Mouse (Mus musculus): ENCODE measurements around the gene Dock11.

Dock11 gene

DNA sequence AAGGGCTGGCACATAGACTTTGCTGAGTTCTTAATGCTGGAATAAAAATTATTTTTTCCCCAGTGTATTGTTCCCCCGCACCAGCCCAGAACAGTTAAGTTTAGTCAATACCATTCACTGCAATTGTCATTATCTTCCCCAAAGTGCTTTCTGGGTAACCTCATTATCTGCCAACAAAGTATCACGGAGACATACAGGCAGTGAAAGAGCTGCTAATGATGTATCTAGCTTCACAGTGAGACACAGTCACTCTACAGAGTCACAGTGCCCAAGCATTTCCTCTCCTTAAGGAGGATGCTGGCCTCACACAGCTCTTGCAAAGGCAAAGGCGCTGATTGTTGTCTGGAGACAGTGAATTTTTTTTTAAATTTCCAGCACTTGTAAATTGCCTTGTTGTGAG, 63.3 kb downstream of the Dock11 start:
- DNase-seq = no peak

DNA sequence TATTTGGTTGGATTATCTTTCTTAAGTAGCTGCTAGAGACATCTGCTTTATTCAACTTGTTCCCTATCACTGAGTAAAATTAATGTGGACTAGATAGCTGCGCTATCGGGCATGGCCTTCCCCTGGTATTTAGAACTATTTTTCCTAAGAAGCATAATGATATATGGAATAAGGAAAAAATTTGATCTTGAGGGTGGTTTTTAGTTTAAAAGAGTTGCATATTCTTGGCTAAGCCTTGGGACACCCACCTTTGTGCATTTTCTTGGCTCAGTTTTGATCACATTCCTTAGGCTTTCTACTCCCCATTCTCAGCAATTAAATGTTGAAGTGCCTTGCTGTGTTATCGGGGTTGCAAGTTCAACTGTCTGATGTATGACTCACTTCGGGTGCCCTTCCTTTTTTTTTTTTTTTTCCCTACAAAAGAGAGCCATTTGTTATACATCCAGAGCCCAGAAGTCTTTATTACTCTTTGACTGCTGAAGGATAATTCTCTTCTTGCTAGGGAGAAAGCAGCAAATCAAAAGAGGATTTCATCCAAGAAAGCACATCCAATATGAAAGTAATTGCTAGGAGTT, 64.0 kb downstream of the Dock11 start:
- DNase-seq = no peak

DNA sequence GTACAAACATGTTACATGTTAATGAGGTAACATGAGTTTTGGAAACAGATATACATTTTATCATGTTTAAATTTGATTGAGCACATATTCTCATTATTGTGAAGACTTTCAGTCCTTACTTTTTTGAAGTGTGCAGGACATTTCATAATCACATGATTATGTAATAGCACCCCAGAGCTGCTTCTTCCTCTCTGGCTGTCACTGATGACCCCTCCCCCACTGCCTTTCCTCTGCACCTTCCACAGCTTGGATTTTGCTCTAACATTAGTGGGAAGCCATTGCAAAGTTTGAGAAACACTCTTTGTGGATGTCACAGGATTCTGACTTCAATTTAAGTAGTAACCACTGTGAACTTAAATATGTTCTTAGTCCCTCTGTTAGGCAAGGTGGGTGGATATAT, 67.6 kb downstream of the Dock11 start:
- DNase-seq = no peak

DNA sequence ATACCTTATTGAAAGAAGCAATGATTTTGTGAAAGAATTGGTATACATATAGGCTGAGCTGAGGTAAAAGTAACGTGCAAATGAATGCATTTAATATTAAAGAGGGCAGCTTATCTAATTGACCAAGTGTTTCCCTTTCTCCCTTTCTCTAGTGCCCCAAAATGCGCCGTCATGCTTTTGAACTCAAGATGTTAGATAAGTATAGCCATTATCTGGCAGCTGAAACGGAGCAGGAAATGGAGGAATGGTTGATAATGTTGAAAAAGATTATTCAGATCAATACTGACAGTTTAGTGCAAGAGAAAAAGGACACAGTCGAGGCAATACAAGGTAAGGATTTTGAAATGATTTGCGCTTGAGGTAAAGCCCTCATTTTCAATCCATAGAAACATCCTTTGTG, 74.5 kb downstream of the Dock11 start:
- no peak for DNase-seq

DNA sequence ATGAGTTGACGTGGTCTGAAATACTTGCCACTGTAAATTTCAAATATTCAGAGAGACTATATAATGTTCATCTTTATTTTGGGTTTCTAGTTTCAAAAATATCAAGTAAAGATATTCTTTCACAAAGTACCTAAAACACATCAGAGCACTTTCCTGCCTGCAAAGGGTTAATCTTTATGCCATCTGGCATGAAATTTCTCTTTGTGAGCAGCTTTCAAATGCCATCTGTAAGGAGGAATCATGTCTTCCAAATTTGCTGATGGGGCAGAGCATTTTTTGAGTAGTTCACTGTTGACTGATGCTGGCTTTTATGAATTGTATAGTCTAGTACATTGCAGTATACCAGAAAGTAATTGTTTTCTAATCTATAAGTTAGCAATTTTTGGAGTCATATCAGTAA, 80.6 kb downstream of the Dock11 start:
- DNase-seq = no peak

DNA sequence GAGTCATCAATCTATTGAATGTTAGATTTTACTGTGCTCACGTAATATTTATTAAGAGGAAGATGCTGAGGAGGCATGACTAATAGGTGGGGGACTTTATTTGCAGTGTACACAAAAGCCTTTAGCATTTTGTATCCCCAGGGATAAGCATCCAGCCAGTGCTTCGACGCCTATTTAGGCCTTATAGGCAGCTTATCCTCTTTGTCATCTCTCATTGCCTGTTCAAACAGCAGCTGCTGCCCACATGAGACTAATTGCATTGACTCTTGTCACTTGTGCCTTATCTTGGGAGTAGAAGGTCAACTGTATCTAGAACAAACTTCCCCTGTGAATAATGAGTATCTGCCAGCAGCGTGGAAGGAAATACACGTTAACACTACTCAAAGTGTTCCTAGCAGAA, 88.0 kb downstream of the Dock11 start:
- DNase-seq = no peak

DNA sequence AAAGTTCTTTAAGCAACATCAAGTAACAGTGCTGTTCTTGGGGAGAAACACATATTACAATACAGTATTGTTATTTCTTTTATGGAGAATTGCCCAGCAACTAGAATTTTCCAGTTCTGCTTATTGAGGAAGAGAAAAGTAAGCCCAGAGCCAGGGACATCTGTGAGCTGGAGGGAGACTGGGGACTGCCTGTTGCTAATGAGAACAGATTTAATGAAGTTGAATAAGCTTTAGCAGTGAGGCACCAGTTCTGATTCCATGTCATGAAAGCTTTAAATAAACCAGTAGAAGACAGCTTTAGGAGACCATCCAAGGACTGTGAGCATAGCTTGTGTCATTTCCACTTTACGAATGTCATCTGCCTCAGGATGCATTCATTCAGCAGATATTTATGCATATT, 99.3 kb downstream of the Dock11 start:
- no peak for DNase-seq

DNA sequence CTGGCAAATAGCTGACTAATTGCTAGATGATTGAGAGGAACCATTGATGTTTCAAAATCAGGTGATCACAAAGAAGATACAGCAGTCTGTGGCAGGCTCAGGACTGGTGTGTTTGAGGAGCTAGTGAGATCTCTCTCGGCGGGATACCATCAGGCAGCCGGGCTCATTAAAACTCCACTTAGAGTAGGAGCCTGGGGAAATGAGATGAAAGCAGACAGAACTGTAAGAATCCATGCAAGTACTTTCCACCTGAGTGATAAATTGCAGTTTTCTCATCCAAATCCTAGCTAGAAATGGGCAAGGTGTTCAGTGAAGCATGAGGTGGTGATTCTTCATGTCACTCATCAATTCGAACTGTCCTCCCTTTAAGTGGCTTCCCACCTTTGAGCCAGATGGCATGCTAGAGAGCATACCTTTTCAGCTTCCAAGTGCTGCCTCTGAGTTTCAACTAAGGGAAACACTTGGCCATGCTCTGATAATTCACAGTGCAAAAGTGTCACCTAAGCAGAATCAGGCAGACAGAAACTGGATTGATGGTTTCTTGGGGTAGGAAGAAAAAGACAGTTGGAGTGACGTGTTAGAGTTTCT, 102.0 kb downstream of the Dock11 start:
- no peak for DNase-seq

DNA sequence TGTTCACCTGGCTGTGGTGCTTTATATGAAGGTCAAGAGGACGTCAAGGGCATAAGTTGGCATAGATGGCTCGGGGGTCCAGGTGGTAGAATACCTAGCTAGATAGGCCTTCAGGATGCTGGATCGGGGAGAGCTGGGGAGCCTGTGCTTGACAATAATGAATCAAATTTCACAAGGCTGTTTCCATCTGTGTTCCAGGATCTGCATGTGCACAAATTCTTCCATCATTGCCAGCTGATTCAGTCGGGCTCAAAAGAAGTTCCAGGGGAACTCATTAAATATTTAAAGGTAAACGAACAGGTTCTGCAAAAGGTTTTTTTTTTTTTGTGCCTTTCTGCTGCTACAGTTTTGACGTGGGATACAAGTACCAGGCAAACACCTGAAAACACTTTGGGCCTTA, 105.6 kb downstream of the Dock11 start:
- no peak for DNase-seq

DNA sequence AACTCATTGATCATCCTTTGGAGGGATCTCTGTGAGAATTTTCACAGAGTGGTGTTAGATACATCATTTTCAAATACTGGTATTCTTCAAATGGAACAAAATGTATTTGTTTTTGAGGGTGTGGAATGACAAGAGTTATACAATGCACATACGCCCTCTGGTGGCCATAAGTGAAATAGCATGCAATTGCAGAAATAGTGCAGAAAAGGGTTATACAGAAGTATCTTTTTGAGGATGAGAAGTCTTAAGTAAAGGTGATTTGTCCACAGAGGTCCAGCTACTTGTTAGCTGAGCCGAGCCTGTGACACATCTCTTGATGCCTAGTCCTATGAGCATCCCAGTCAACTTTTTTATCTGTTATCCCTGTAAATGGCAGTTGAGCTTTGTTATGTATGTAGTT, 108.4 kb downstream of the Dock11 start:
- peak; percentile 5 to 24 for DNase-seq

DNA sequence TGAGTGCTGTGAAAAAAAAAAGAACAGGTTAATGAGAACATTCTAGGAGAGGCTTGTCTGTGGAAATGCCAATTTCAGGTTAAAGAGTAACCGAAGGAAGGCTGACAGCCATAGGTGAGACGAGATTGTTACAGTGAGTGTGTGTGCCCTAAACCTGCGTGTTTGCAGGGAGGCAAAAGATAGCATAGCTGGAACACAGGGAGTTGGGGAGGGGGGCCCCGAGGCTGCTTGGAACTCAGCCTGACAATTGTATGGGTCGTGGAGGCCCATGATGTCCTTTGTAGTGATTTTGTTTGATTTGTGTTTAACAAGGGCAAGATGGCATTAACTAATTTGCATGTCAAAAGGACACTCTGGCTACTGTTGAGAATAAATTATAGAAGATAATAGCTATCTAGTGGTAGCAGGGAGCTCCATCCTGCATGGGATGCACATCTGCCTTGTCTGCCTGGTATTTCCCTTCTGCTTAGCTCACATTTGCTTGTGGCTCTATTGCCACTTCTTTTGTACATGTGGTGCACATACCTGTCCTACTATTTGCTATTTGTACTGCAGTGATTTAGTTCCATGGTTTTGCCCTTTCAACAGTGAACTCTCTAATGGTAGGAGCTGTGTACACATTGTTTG, 109.3 kb downstream of the Dock11 start:
- DNase-seq = no peak

DNA sequence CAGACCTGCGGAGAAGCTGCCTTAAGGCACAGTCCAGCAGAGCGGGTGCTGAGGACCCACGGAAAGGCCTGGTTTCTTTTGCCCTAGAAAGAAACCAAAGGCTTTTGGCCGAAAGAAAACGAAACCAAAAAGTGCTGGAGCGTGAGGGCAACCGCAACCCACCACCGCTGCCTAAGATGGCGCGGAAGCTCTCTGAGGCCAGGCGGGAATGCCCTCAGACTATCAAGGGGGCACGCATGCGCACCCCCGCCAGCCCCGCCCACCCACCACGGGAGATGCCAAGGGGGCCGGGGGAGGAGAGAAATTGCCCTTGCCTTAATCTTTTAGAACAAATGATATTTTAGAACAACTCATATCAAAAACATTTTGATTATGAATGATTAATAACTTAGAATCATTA, 137.0 kb downstream of the Dock11 start:
- DNase-seq = no peak

DNA sequence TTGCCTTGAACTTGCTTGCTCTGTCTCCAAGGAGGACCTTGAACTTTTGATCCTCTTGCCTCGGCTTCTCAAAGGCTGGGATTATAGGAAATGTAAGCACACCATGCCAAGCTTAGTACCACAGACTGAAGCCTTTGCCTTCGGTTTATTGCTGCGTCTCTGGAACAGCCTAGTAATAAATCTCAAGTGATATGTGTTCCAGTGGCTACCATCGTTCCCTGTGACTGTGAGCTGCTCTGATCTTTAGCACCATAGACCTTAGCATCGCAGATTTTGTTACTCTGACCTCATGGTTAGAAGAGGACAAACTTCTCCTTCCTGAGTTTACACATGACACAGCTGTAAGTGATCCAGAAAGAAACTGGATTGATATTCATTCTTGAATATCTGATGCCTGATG, 142.5 kb downstream of the Dock11 start:
- DNase-seq = no peak

DNA sequence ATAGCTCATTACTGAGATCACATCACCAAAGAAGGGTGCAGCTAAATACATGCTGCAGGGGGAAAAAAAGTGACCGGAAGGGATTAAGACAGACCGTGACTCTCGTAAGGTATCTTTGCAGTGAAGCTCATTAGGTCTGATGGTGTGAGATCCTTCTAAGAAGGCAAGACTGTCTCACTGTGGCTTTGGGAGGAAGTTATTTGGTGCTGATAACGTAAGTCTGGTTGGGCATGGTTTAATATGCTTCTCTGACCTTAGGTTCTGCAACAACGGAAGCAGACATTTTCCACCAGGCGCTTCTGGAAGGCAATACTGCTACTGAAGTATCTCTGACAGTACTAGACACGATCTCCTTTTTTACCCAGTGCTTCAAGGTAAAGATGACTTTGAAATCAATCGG, 145.4 kb downstream of the Dock11 start:
- no peak for DNase-seq

DNA sequence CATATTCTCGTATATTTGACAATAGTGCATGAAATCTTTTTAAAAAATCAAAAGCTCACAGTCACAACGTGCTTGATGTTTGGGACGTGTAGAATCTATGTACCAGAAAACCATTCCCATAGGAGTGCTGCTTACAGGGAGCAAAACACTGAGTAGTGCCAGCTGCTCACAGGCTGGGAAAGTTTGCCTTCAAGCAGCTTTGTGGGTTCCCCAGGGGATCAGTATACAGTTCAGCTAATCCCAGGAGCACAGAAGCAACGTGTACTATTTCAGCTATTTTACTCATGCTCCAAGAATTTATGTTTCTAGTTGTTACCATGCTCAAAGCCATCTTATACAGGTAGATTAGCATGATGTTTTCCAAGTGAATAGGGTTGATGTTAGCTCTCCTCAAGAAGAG, 157.1 kb downstream of the Dock11 start:
- no peak for DNase-seq

DNA sequence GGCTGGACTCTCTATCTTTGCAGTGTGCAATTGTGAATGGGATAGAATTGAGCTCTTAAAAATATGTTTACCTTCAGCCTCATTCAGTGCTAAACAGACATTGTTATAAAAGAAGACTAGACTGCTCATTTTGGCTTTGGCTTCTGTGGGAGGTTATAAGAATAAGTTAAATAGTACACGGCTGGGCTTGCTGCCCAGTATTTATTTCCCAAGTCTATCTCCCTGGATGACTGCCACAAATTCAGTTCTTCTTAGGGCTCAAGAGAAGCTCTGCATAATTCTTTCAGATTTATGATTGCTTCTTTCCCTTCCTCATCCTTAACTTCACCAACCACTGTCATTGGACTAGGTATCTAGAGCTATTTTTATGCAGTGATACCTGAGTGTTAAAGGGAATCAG, 158.8 kb downstream of the Dock11 start:
- no peak for DNase-seq

DNA sequence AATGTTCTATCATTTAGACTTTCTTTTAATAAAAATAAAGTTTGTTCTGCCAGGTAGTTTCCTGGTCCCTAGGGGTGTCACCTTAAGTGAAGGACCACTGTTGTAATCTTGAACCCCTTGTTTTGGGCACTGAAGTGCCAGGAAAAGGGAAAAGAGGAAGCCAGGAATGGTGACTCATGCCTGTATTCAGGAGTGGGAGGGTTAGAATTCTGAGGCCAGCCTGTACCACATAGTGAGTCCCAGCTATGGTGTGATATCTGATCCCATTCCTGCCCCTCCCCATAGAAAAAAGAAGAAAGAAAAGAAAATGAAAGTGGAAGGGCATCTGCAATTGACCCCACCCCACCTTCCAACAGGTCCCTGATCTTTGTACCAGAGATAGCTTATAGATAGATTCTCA, 161.7 kb downstream of the Dock11 start:
- no peak for DNase-seq

DNA sequence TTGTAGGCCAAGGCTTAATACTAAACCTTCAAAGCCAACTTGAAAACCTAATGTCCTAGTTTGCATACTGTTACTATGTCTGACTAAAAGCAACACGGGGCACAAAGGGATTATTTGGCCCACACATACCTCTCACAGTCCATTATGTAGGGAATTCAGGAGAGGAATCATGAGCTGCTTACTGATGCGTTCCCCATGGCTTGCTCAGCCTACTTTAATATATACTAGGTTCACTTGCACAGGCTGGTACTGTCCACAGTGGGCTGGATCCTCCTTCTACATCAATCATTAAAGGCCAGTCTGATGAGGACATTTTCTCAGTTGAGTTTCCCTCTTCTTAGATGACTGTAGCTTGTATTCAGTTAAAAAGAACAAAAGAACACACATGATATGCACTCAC, 185.4 kb downstream of the Dock11 start:
- no peak for DNase-seq

DNA sequence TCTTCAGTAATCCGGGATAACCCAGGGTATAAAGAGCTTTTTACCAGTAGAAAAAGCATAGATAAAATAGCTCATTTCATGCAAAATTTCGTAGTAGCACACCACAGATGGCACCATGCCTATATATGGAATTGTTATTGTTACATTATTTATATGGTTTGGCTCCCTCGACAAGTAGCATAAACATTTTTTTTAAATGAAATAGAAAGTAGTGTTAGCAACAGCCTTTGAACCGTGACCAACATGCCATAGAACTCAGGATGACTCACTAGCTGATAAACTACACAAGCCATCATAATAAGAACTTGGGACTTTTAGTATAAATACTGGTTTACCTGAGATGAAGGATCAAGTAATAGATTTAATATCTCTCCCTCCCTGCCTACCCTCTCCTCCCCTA, 188.5 kb downstream of the Dock11 start:
- no peak for DNase-seq

DNA sequence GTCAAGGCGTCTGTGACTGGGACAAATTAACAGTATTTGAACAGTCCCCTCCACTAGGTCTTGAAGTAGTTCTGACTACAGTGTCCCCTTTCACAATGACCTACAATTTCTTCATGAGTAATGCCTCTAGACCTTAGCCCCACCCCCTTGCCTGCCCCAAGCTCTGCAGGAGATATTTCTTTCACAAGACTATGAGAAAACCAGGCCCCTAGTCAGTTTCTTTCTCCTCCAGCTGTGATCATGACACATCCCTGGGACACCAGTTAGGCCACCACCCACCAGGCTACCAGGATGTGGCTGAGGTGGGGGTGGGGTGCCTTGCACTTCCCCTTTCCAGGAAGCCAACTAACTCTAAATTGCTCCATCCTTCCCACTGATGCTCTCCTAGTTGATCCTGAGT, 194.3 kb downstream of the Dock11 start:
- DNase-seq = no peak

DNA sequence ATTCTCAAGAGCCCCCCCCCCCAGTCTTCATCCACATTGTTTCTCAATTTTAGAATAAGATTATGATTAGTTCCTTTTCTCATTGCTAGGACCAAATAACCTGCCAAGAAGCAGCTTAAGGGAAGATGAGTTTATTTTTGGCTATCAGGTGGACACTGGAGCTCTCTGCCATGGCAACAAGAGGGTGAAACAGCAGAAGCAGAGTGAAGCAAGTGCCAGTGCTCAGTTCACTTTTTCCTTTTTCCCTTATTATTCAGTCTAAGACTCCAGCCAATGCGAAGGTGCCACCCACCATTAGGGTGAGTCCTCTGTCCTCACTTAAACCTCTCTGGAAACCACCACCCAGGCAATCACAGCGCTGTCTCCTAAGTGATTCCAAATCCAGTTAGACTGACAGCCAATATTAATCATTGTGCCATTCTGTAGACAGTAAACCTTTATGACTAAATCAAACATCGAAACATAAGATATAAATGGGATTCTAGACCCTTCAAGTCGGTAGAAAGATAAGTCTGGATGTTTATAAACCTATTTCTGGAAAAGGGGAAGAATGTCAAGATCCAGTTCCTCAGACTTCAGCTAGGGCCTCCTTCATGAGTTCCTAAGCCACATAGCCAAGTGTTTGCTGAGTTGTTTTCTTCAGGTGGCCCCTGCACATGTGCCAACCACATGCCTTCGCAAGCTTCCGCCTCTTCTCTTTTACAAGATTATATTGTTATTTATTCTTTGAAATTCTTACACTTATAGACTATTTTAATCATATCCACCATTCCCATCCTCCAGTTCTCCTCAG, 200.0 kb downstream of the Dock11 start:
- no peak for DNase-seq

DNA sequence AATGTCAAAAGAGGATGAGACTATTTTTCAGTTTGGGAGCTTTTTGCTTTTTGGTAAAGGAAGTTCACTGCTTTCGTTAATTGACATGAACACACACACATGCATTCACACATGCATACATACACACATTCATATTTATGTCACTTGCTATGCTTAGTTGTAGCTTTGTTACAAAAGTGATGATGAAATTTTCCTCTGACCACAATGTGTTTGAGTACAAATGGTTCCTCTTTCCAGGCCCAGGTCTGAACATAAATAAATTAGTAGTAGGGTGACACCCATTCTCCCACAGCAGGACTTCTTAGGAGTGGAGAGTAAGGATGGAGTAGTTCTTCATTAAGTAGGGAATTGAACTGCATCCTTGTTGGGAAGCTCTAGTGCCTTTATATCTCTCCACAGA, 212.3 kb downstream of the Dock11 start:
- DNase-seq = no peak

DNA sequence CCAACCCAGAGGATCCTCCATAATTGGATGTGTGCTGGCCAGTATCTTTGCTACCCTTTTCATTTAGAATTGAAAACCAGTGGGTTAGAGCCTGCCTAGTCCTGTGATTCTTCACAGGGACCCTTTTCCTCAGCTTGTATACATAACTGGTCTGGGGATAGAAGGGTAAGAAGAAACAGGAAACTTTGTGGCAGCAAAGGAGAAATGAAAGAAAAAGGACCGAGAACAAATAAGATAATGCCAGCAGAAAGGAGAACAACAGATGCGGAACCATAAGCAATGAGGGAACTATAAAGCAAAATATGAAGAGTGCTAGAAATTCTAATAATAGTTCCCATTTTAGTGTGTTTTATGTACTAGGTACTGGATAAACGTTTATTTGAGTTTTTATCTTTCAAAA, 212.7 kb downstream of the Dock11 start:
- no peak for DNase-seq

DNA sequence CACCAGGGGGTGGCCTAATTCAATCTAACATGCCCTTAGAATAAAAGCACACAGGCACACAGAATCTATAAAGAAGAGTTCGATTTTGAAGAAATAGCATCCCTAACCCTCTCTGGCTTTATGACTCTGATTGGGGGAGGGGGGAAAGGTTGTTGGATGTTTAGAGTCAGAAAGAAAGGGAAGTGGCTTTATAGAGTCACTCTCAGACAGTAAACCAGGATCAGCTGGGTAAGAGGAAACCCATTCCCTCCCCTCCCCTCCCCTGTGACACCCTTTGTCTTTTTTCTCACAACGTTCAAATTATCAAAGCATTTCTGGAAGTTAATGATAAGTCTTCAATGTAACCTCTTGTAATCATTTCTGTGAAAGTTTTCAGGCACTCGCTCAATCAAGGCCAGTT, 220.0 kb downstream of the Dock11 start:
- no peak for DNase-seq

Data from cerebellum, postnatal 36 days (tissue).